ENCODE assay signal across 9 mouse cellular contexts in genomic region chr17:31834320-31835065, GRCm38 (mm10). TPM values are rescaled to one million over a fixed set of nuclear protein-coding genes. Genes with fewer than 3 reads are reported as not detected.
DNase-seq lines count a peak whose midpoint lies in the region; ATAC-seq and TF ChIP-seq lines count a peak whose summit lies in the region.
"Had no signal": no experiment of that assay in that cellular context is flagged by ENCODE, and none has a peak within 500 bp of the region (broad histone marks: within the 10 kb centered on the region; RNA-seq: fewer than 3 reads in every experiment).

No protein-coding gene starts in this region.

- peaks cover 44% of the 10 kb centered on the region for H3K4me1 ChIP-seq in thymus, adult 2 months (replicated peaks; ENCODE audit: control insufficient read depth, insufficient read depth, low read length)
- H3K4me1 ChIP-seq in heart, embryonic 14.5 days (ENCODE audit: control insufficient read depth in 2 of 2, insufficient read depth in 2 of 2, low read length in 2 of 2) = peaks cover 35 to 41% of the 10 kb centered on the region in 2 experiments
- H3K4me1 ChIP-seq in limb, embryonic 12.5 days (replicated peaks) = peaks cover 24% of the 10 kb centered on the region
- peaks cover 37% of the 10 kb centered on the region for H3K4me1 ChIP-seq in stomach, embryonic 15.5 days
- no peaks in the 10 kb centered on the region for H3K4me1 ChIP-seq in forebrain, postnatal 0 days (ENCODE audit: insufficient read depth)

- TF ChIP-seq POLR2A in thymus, adult 2 months (IDR thresholded peaks at IDR 0.05; ENCODE audit: control insufficient read depth, extremely low read depth, insufficient read depth, low read length, poor library complexity) = no peak

- 0 out of 2 replicates have a peak overlapping the region, but pooled peaks have one; percentile 49 for H3K9ac ChIP-seq in heart, embryonic 14.5 days (ENCODE audit: low read length)
- no peak overlapping the region for H3K9ac ChIP-seq in limb, embryonic 12.5 days (replicated peaks)
- H3K9ac ChIP-seq in stomach, embryonic 15.5 days = no peak overlapping the region
- H3K9ac ChIP-seq in forebrain, postnatal 0 days = no peak overlapping the region
- H3K9ac ChIP-seq: midbrain, embryonic 12.5 days had no signal

- no peak overlapping the region for H3K4me3 ChIP-seq in thymus, adult 2 months (ENCODE audit: control insufficient read depth, insufficient read depth, low read length)
- no peak overlapping the region for H3K4me3 ChIP-seq in heart, embryonic 14.5 days (ENCODE audit: control insufficient read depth in 1 of 2, insufficient read depth in 1 of 2, low read depth in 1 of 2, low read length in 2 of 2)
- no peak overlapping the region for H3K4me3 ChIP-seq in limb, embryonic 12.5 days (replicated peaks)
- no peak overlapping the region for H3K4me3 ChIP-seq in stomach, embryonic 15.5 days (replicated peaks)
- no peak overlapping the region for H3K4me3 ChIP-seq in forebrain, postnatal 0 days (ENCODE audit: low read depth, low read length)
- H3K4me3 ChIP-seq: midbrain, embryonic 12.5 days had no signal

- no peak for TF ChIP-seq CTCF in thymus, adult 2 months (IDR thresholded peaks at IDR 0.05; ENCODE audit: borderline replicate concordance, control insufficient read depth, extremely low read depth, insufficient read depth, low read length, poor library complexity)
- no peak for TF ChIP-seq CTCF in forebrain, postnatal 0 days (IDR thresholded peaks at IDR 0.05; ENCODE audit: low read depth)

- peak overlapping the region; percentile 43; the same call in 1 of the 2 replicates for H3K27ac ChIP-seq in thymus, adult 2 months (ENCODE audit: control insufficient read depth, insufficient read depth, low read length)
- H3K27ac ChIP-seq in heart, embryonic 14.5 days (replicated peaks in 1 of 2; ENCODE audit: control insufficient read depth in 1 of 2, insufficient read depth in 1 of 2, low read depth in 2 of 2, low read length in 2 of 2) = peak overlapping the region; percentile 54 to 71
- H3K27ac ChIP-seq in limb, embryonic 12.5 days = no peak overlapping the region
- H3K27ac ChIP-seq in stomach, embryonic 15.5 days = peak overlapping the region; percentile 90
- no peak overlapping the region for H3K27ac ChIP-seq in forebrain, postnatal 0 days (ENCODE audit: low read depth, low read length)
- H3K27ac ChIP-seq: midbrain, embryonic 12.5 days had no signal

- no peaks in the 10 kb centered on the region for H3K9me3 ChIP-seq in heart, embryonic 14.5 days (ENCODE audit: control insufficient read depth, low read length)
- H3K9me3 ChIP-seq in limb, embryonic 12.5 days = 0 out of 2 replicates have a peak, but pooled peaks cover 4% of the 10 kb centered on the region
- H3K9me3 ChIP-seq in stomach, embryonic 15.5 days = no peaks in the 10 kb centered on the region
- no peaks in the 10 kb centered on the region for H3K9me3 ChIP-seq in forebrain, postnatal 0 days (ENCODE audit: low read length)
- H3K9me3 ChIP-seq: midbrain, embryonic 12.5 days had no signal

- no peaks in the 10 kb centered on the region for H3K27me3 ChIP-seq in thymus, adult 2 months (ENCODE audit: control insufficient read depth, insufficient read depth, low read length)
- H3K27me3 ChIP-seq in heart, embryonic 14.5 days (ENCODE audit: control insufficient read depth, insufficient read depth, low read length) = no peaks in the 10 kb centered on the region
- no peaks in the 10 kb centered on the region for H3K27me3 ChIP-seq in limb, embryonic 12.5 days
- H3K27me3 ChIP-seq in stomach, embryonic 15.5 days (replicated peaks) = no peaks in the 10 kb centered on the region
- H3K27me3 ChIP-seq in forebrain, postnatal 0 days (ENCODE audit: insufficient read depth, low read length) = no peaks in the 10 kb centered on the region
- H3K27me3 ChIP-seq: midbrain, embryonic 12.5 days had no signal

- no peaks in the 10 kb centered on the region for H3K36me3 ChIP-seq in thymus, adult 2 months (ENCODE audit: control insufficient read depth, insufficient read depth, low read length)
- H3K36me3 ChIP-seq in heart, embryonic 14.5 days (ENCODE audit: control insufficient read depth, insufficient read depth, low read length) = no peaks in the 10 kb centered on the region
- no peaks in the 10 kb centered on the region for H3K36me3 ChIP-seq in limb, embryonic 12.5 days
- H3K36me3 ChIP-seq in stomach, embryonic 15.5 days = no peaks in the 10 kb centered on the region
- H3K36me3 ChIP-seq in forebrain, postnatal 0 days (ENCODE audit: insufficient read depth) = no peaks in the 10 kb centered on the region
- H3K36me3 ChIP-seq: midbrain, embryonic 12.5 days had no signal

- 53% methylated on average over 6 of the region's 6 CpGs for WGBS in thymus, adult 2 months
- WGBS in heart, embryonic 14.5 days = 67% methylated on average over 6 of the region's 6 CpGs
- 72% methylated on average over 6 of the region's 6 CpGs for WGBS in limb, embryonic 12.5 days
- 58% methylated on average over 6 of the region's 6 CpGs for WGBS in stomach, embryonic 15.5 days
- 78% methylated on average over 6 of the region's 6 CpGs for WGBS in forebrain, postnatal 0 days

- no peak overlapping the region for H3K4me2 ChIP-seq in heart, embryonic 14.5 days (ENCODE audit: low read length)
- H3K4me2 ChIP-seq in limb, embryonic 12.5 days = 0 out of 2 replicates have a peak overlapping the region, but pooled peaks have one; percentile 17
- no peak overlapping the region for H3K4me2 ChIP-seq in stomach, embryonic 15.5 days
- no peak overlapping the region for H3K4me2 ChIP-seq in forebrain, postnatal 0 days (ENCODE audit: low read depth)
- H3K4me2 ChIP-seq: midbrain, embryonic 12.5 days had no signal

- ATAC-seq in heart, embryonic 14.5 days (ENCODE audit: insufficient number of reproducible peaks, insufficient read depth, low FRiP score, low read depth) = no peak
- no peak for ATAC-seq in limb, embryonic 12.5 days (ENCODE audit: insufficient number of reproducible peaks, insufficient read depth, low FRiP score, low TSS enrichment, low read depth)
- peak; percentile 40; the same call in 1 of the 2 replicates for ATAC-seq in stomach, embryonic 15.5 days (ENCODE audit: insufficient read depth, low FRiP score, low read depth)
- ATAC-seq in forebrain, postnatal 0 days = no peak

- no peak for DNase-seq in thymus, adult 2 months
- no peak for DNase-seq in thymus, postnatal 14 days
- no peak for DNase-seq in retina, postnatal 1 day
- DNase-seq in forebrain, postnatal 0 days = no peak
- no peak for DNase-seq in cerebellum, adult 18-20 months

RNA-seq across cellular contexts. Expression of gene Sik1, which starts 21.1 kb away (rescaled TPM):
- polyA plus RNA-seq in thymus, adult 2 months (2012; rRNA removed) = 36.8 and 42.3 TPM in 2 replicates
- 16.6 and 20.3 TPM in 2 replicates for polyA plus RNA-seq in heart, embryonic 14.5 days (2014; fragmentation: Nextera tagmentation; extraction: Ambion mirVana)
- polyA plus RNA-seq in limb, embryonic 12.5 days (2016; fragmentation: Nextera tagmentation; extraction: Ambion mirVana) = 14.1 and 15.2 TPM in 2 replicates
- 19.6 and 21.8 TPM in 2 replicates for polyA plus RNA-seq in stomach, embryonic 15.5 days (2015; fragmentation: Nextera tagmentation; extraction: Ambion mirVana)
- 34.6 and 42.2 TPM in 2 replicates for total RNA-seq in forebrain, postnatal 0 days (2014; rRNA removed)
- polyA plus RNA-seq in forebrain, postnatal 0 days (2015; fragmentation: Nextera tagmentation; extraction: Ambion mirVana) = 18.6 and 19.4 TPM in 2 replicates

Comparison
In these comparisons a context has a peak if more than half of its experiments do, and no peak if none do; other contexts are left out.
1. H3K27ac ChIP-seq: peak in thymus, adult 2 months (single experiment), heart, embryonic 14.5 days (2 of 2) and stomach, embryonic 15.5 days (single experiment); none in limb, embryonic 12.5 days (single experiment) and forebrain, postnatal 0 days (single experiment).